Mouse (Mus musculus) kidney, postnatal 0 days (tissue): Measurements from ENCODE around the gene Sik1. TPM values are rescaled to one million over a fixed set of nuclear protein-coding genes. Genes with fewer than 3 reads are reported as not detected.

Experiments
- ATAC-seq: fragments of 200-750 bp; cut with Nextera tagmentation; replicated peaks from 2 replicates; pipeline ENCODE4 v1.8.0; 2017; ENCODE audit warnings: low read depth, moderate number of reproducible peaks, moderate TSS enrichment, moderate library complexity; ENCODE audit not compliant: low FRiP score
- DNase-seq: peaks from one replicate; pipeline ENCODE4 v3.0.0-alpha.2; 2016; ENCODE audit warnings: low spot score
- H3K27ac ChIP-seq: fragments of 300-500 bp; sonication (generic); 2 replicates; pipeline ENCODE4 v1.5.1; 2014; ENCODE audit warnings: mild to moderate bottlenecking
- H3K27me3 ChIP-seq: fragments of 300-500 bp; sonication (generic); 2 replicates; pipeline ENCODE4 v1.6.1; 2014; ENCODE audit warnings: low read length, mixed read lengths; ENCODE audit not compliant: insufficient read depth
- H3K36me3 ChIP-seq: fragments of 300-500 bp; sonication (generic); 2 replicates; pipeline ENCODE4 v1.6.1; 2014; ENCODE audit warnings: low read length, mixed read lengths; ENCODE audit not compliant: insufficient read depth
- H3K4me1 ChIP-seq: fragments of 300-500 bp; sonication (generic); replicated peaks from 2 replicates; pipeline ENCODE4 v1.6.1; 2014; ENCODE audit warnings: antibody characterized with exemption, low read length, mixed read lengths; ENCODE audit not compliant: insufficient read depth
- H3K4me2 ChIP-seq: fragments of 300-500 bp; sonication (generic); 2 replicates; pipeline ENCODE4 v1.6.1; 2014; ENCODE audit warnings: mild to moderate bottlenecking, low read length, moderate library complexity, mixed read lengths
- H3K4me3 ChIP-seq: fragments of 300-500 bp; sonication (generic); replicated peaks from 2 replicates; pipeline ENCODE4 v1.5.1; 2014; ENCODE audit warnings: low read depth, low read length
- H3K9ac ChIP-seq: fragments of 300-500 bp; sonication (generic); 2 replicates; pipeline ENCODE4 v1.6.1; 2014; ENCODE audit warnings: low read depth, low read length
- H3K9me3 ChIP-seq: fragments of 300-500 bp; sonication (generic); replicated peaks from 2 replicates; pipeline ENCODE4 v1.6.1; 2016; ENCODE audit warnings: low read length, inconsistent platforms, mixed read lengths
- CTCF ChIP-seq: IDR thresholded peaks from 2 replicates; pipeline ENCODE4 v1.5.1; 2016; ENCODE audit warnings: antibody characterized with exemption, low read depth, mild to moderate bottlenecking, moderate library complexity
- WGBS: fragments of 180-500 bp; shearing (Covaris S2); extraction: QIAGEN DNeasy Blood & Tissue Kit; methylation state at CpG from one replicate; pipeline ENCODE4 v1.1.7; 2014; 5-methylcytosine and 5-hydroxymethylcytosine counted together
- polyA plus RNA-seq: library from polyadenylated mRNA; unstranded; fragments of >200 nt; fragmentation: Nextera tagmentation; extraction: Ambion mirVana; gene quantifications from 2 replicates; pipeline ENCODE4 v1.2.1, GENCODE M21; 2015

The Sik1 gene
- polyA plus RNA-seq, 1 experiment from 2014 or later, result 17.2 TPM

GRCm38 (mm10) chr17:31825678-31826077 lies 29.9 kb downstream of the Sik1 start:
- no peak for DNase-seq
- Histone ChIP-seq H3K27ac (no peak overlapping the region), H3K4me1 (peaks cover 22% of the 10 kb centered on the region), H3K9me3 (no peaks in the 10 kb centered on the region), H3K27me3 (no peaks in the 10 kb centered on the region), H3K36me3 (no peaks in the 10 kb centered on the region), H3K9ac (no peak overlapping the region), H3K4me3 (no peak overlapping the region), H3K4me2 (no peak overlapping the region)
- 87% methylated on average over 9 of the region's 9 CpGs for WGBS
- no peak for TF ChIP-seq CTCF
- ATAC-seq, result no peak

- no peak overlapping the region for H3K27ac ChIP-seq
- ATAC-seq, result no peak
- 78% methylated on average over 7 of the region's 7 CpGs for WGBS
- no peak overlapping the region for H3K4me2 ChIP-seq
- TF ChIP-seq CTCF, result no peak
- H3K4me1 ChIP-seq, result peaks cover 28% of the 10 kb centered on the region
- no peaks in the 10 kb centered on the region for H3K27me3 ChIP-seq
- no peaks in the 10 kb centered on the region for H3K36me3 ChIP-seq
- H3K4me3 ChIP-seq, result no peak overlapping the region
- no peaks in the 10 kb centered on the region for H3K9me3 ChIP-seq
- DNase-seq, result no peak
- no peak overlapping the region for H3K9ac ChIP-seq
Measured at GRCm38 (mm10) chr17:31824812-31825211, 30.8 kb downstream of the Sik1 start.

- Histone ChIP-seq H3K27me3 (no peaks in the 10 kb centered on the region), H3K4me3 (no peak overlapping the region), H3K36me3 (no peaks in the 10 kb centered on the region), H3K9ac (0 out of 2 replicates have a peak overlapping the region, but pooled peaks have one; percentile 32), H3K9me3 (no peaks in the 10 kb centered on the region), H3K4me2 (no peak overlapping the region), H3K4me1 (peaks cover 10% of the 10 kb centered on the region; the same call in 1 of the 2 replicates), H3K27ac (0 out of 2 replicates have a peak overlapping the region, but pooled peaks have one; percentile 16)
- ATAC-seq (peak; percentile 54), DNase-seq (no peak)
- 29% methylated on average over 13 of the region's 13 CpGs for WGBS
- no peak for TF ChIP-seq CTCF
Measured at GRCm38 (mm10) chr17:31821136-31821933, 34.3 kb downstream of the Sik1 start.

- 39% methylated on average over 4 of the region's 4 CpGs for WGBS
- no peak for TF ChIP-seq CTCF
- Histone ChIP-seq H3K4me2 (no peak overlapping the region), H3K27me3 (no peaks in the 10 kb centered on the region), H3K9me3 (no peaks in the 10 kb centered on the region), H3K4me1 (peaks cover 10% of the 10 kb centered on the region; the same call in 1 of the 2 replicates), H3K4me3 (no peak overlapping the region), H3K27ac (no peak overlapping the region), H3K9ac (no peak overlapping the region), H3K36me3 (no peaks in the 10 kb centered on the region)
- no peak for DNase-seq
- ATAC-seq, result 0 out of 2 replicates have a peak, but pooled peaks have one; percentile 34
Measured at GRCm38 (mm10) chr17:31820099-31820846, 35.3 kb downstream of the Sik1 start.

GRCm38 (mm10) chr17:31819372-31819771 lies 36.2 kb downstream of the Sik1 start:
- DNase-seq (no peak), ATAC-seq (no peak)
- no peak overlapping the region for H3K4me3 ChIP-seq
- H3K27ac ChIP-seq, result no peak overlapping the region
- no peak overlapping the region for H3K4me2 ChIP-seq
- no peaks in the 10 kb centered on the region for H3K27me3 ChIP-seq
- no peaks in the 10 kb centered on the region for H3K36me3 ChIP-seq
- no peaks in the 10 kb centered on the region for H3K9me3 ChIP-seq
- 79% methylated on average over 9 of the region's 9 CpGs for WGBS
- no peak overlapping the region for H3K9ac ChIP-seq
- TF ChIP-seq CTCF, result no peak
- peaks cover 10% of the 10 kb centered on the region; the same call in 1 of the 2 replicates for H3K4me1 ChIP-seq

- Histone ChIP-seq H3K4me2 (no peak overlapping the region), H3K9me3 (no peaks in the 10 kb centered on the region), H3K27me3 (no peaks in the 10 kb centered on the region), H3K9ac (no peak overlapping the region), H3K27ac (no peak overlapping the region), H3K36me3 (no peaks in the 10 kb centered on the region), H3K4me1 (peaks cover 10% of the 10 kb centered on the region; the same call in 1 of the 2 replicates), H3K4me3 (no peak overlapping the region)
- no peak for ATAC-seq
- WGBS, result 86% methylated on average over 1 of the region's 1 CpGs
- no peak for DNase-seq
- TF ChIP-seq CTCF, result no peak
Measured at GRCm38 (mm10) chr17:31817815-31818214, 37.8 kb downstream of the Sik1 start.
